Mouse (Mus musculus) mature B cell (primary cell): ENCODE data around the gene Nop16.

ENCODE experiments used
- in situ Hi-C: fragments of 300-500 bp; cut with MboI; formaldehyde crosslinking; loops from 2 replicates; pipeline ENCODE4 v1.14.3; 2019

Gene Nop16

GRCm38 (mm10) chr13:54596107-54596690 lies 6.3 kb upstream of the Nop16 start:
- in situ Hi-C loops: no loop called here

GRCm38 (mm10) chr13:54593617-54594016 lies 3.7 kb upstream of the Nop16 start:
- in situ Hi-C loops: no loop called here

- in situ Hi-C loops: no loop called here
Measured at GRCm38 (mm10) chr13:54591776-54592356, 2.0 kb upstream of the Nop16 start.

- in situ Hi-C loops: no loop called here
Measured at GRCm38 (mm10) chr13:54589414-54589995, 385 bp downstream of the Nop16 start.

DNA sequence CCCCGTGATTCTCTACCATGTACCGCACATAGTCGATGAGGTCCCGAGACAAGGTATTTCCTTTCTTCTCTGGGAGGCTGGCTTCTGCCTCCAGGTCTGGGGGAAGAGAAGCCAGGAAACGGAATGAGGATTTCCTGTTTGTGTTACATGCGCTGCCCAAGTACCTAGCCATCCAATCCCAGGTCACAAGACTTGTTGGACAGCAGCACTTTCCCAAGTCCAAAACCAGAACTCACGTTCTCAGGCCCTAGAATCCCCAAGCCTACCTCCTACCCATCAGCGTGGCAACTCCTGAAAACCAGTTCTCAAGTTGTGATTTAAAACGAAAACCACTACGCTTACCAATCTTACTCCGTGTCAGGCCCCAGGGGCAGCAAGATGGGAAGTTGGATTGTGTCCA lies 4.1 kb downstream of the Nop16 start:
- in situ Hi-C loops: no loop called here

- in situ Hi-C loops: no loop called here
Measured at GRCm38 (mm10) chr13:54582860-54583259, 7.0 kb downstream of the Nop16 start.

GRCm38 (mm10) chr13:54582126-54582525 lies 7.8 kb downstream of the Nop16 start:
- in situ Hi-C loops: no loop called here

GRCm38 (mm10) chr13:54581385-54581784 lies 8.5 kb downstream of the Nop16 start:
- in situ Hi-C loops: no loop called here

- in situ Hi-C loops: no loop called here
Measured at GRCm38 (mm10) chr13:54577652-54578507, 12.0 kb downstream of the Nop16 start.

- in situ Hi-C loops: no loop called here
Measured at GRCm38 (mm10) chr13:54575489-54575888, 14.4 kb downstream of the Nop16 start.

- in situ Hi-C loops: no loop called here
Measured at GRCm38 (mm10) chr13:54574854-54575481, 14.9 kb downstream of the Nop16 start, which contains the start of gene Arl10. TSS of gene Arl10 (plus strand) at chr13:54575015.

DNA sequence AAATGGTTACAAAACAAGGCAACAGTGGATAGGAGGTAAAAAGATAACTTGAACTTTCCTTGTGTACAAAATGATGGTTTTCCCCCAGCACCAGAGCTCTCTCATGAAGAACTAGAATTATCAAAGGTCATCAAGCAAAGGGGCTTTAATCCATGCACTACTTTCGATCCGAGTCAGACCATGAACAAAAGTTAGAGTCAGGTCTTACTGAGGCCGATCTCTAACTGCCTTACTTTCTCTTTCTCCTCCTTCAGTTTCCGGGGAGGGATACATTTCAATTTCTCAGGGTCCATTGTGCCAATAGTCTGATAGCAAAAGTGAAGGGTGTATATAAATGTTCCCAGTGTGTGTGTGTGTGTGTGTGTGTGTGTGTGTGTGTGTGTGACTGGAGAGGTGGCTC lies 17.3 kb downstream of the Nop16 start:
- in situ Hi-C loops: no loop called here

- in situ Hi-C loops: no loop called here
Measured at GRCm38 (mm10) chr13:54571637-54572036, 18.3 kb downstream of the Nop16 start.

- in situ Hi-C loops: no loop called here
Measured at GRCm38 (mm10) chr13:54570736-54571135, 19.2 kb downstream of the Nop16 start.

DNA sequence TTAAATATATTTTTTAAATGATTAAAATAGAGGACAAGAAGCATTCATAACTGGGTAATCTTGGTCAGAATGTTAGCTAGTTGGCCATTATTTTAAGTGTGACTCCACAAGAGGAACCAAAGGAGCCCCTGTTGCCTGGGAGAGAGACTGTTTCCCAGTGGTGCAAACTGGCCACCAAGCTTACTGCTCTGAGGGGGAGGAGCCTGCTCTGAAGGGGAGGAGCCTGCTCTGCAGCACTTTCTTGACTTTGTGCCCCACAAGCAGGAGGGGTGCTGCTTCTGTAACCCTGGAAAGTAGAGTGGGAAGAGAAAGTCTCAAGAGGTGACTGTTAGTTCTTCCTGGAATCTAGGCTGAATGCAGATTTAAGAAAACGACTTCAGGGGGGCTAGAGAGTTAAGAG lies 20.6 kb downstream of the Nop16 start:
- in situ Hi-C loops: no loop called here

GRCm38 (mm10) chr13:54568380-54568779 lies 21.5 kb downstream of the Nop16 start:
- in situ Hi-C loops: no loop called here

GRCm38 (mm10) chr13:54565594-54566345 lies 24.1 kb downstream of the Nop16 start:
- in situ Hi-C loops: no loop called here

DNA sequence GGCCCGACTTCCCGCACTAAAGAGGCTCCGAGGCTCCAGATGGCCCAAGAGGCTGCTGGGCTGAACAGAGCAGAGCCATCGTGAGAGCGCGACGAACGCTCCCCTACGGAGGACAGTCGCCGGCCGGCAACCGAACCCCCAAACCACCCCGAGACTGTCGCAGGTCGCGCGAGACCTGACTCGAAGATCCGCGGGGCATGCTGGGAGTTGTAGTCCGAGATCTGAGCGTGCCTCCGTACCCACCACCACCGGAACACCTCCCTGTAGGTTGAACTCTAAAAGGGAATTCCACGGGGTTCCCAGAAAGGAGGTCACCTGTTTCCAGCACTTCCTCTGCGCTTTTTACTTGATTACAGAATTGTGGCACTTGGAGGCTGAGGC lies 24.7 kb downstream of the Nop16 start, which contains the start of gene 4833439L19Rik:
TSS of gene 4833439L19Rik (minus strand) at position 235 of the 381 bp plus-strand sequence.
- in situ Hi-C loops: no loop called here

- in situ Hi-C loops: no loop called here
Measured at GRCm38 (mm10) chr13:54564232-54565200, 25.4 kb downstream of the Nop16 start.

GRCm38 (mm10) chr13:54562562-54562961 lies 27.3 kb downstream of the Nop16 start:
- in situ Hi-C loops: no loop called here
